Comparison of ENCODE assay signal across 21 mouse cellular contexts in the genomic region with DNA sequence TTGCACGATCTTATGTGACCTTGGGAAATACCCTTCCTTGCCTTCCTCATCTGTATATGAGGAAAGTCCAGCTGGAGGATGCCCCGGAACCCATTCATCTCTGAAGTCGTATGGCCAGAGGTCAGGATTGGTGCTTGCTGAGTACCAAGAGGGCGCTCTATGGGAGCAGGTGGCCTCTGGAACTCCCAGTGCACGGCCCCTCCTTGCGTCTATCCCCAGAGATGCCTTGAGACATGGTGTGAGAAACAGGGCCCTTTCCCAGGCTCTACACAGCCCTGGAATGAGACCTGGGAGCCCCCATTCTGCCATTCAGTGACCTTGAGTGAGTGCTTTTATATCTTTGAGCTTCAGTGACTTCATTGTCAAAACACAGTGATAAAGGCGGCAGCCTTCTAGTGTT.
DNase-seq lines count a peak whose midpoint lies in the region; ATAC-seq and TF ChIP-seq lines count a peak whose summit lies in the region.
"Had no signal": no experiment of that assay in that cellular context is flagged by ENCODE, and none has a peak within 500 bp of the region (broad histone marks: within the 10 kb centered on the region; RNA-seq: fewer than 3 reads in every experiment).

No protein-coding gene starts in this region.

- peaks cover 13% of the 10 kb centered on the region; the same call in 1 of the 2 replicates for H3K4me1 ChIP-seq in kidney, embryonic 14.5 days (ENCODE audit: control insufficient read depth, insufficient read depth, low read length)
- H3K4me1 ChIP-seq in kidney, adult 2 months (ENCODE audit: control insufficient read depth, insufficient read depth, low read length) = no peaks in the 10 kb centered on the region

- H3K4me2 ChIP-seq in kidney, embryonic 14.5 days (replicated peaks; ENCODE audit: low read depth, low read length) = peak overlapping the region; percentile 12; the same call in 1 of the 2 replicates
- H3K4me2 ChIP-seq: embryonic facial prominence, embryonic 13.5 days; heart, embryonic 12.5 days; limb, embryonic 13.5 days; liver, embryonic 13.5 days; lung, embryonic 14.5 days had no signal

- H3K27ac ChIP-seq in kidney, embryonic 14.5 days (ENCODE audit: low read depth, low read length) = peak overlapping the region; percentile 20; the same call in 1 of the 2 replicates
- no peak overlapping the region for H3K27ac ChIP-seq in kidney, adult 2 months (ENCODE audit: insufficient read depth, low read depth, low read length)
- H3K27ac ChIP-seq: embryonic facial prominence, embryonic 13.5 days; limb, embryonic 13.5 days; liver, embryonic 13.5 days; stomach, postnatal 0 days had no signal

- no peak for TF ChIP-seq CTCF in kidney, adult 2 months (conservative IDR thresholded peaks at IDR 0.05; ENCODE audit: insufficient read depth, insufficient read length, low read depth, low read length)

- no peak for TF ChIP-seq POLR2A in kidney, adult 2 months (IDR thresholded peaks at IDR 0.05; ENCODE audit: low read depth, low read length)

- no peaks in the 10 kb centered on the region for H3K36me3 ChIP-seq in kidney, embryonic 14.5 days (ENCODE audit: control insufficient read depth, insufficient read depth, low read length)
- H3K36me3 ChIP-seq in kidney, adult 2 months (ENCODE audit: control insufficient read depth, insufficient read depth, low read length) = no peaks in the 10 kb centered on the region
- H3K36me3 ChIP-seq: embryonic facial prominence, embryonic 13.5 days; heart, embryonic 12.5 days; limb, embryonic 13.5 days; liver, embryonic 13.5 days had no signal

- H3K27me3 ChIP-seq in kidney, embryonic 14.5 days (ENCODE audit: control insufficient read depth, insufficient read depth, low read length) = peaks cover 9% of the 10 kb centered on the region; the same call in 1 of the 2 replicates
- H3K27me3 ChIP-seq in kidney, adult 2 months (replicated peaks; ENCODE audit: control insufficient read depth, insufficient read depth, low read length) = 0 out of 2 replicates have a peak, but pooled peaks cover 2% of the 10 kb centered on the region

- whole genome bisulfite sequencing in kidney, embryonic 14.5 days = 59% methylated on average over 7 of the region's 7 CpGs
- 71% methylated on average over 7 of the region's 7 CpGs for WGBS in kidney, adult 2 months

- DNase-seq in embryo, embryonic 10.5 days (ENCODE audit: low spot score) = peak; percentile 58
- no peak for DNase-seq in embryo, embryonic 11 days
- no peak for DNase-seq in kidney, adult 2 months
- peak; percentile 54 to 57 for DNase-seq in cerebellum, adult 18-20 months
- peak; percentile 44 to 45 for DNase-seq in cerebellum, postnatal 25 days
- DNase-seq: adrenal gland, postnatal 25 days; gastrocnemius, postnatal 10 days; heart, adult 11 months; heart, postnatal 14 days; kidney, adult 18-20 months; liver, embryonic 13.5 days; lung, embryonic 14.5 days; lung, postnatal 36 days; right cerebral cortex, postnatal 4 days had no signal

- no peak for ATAC-seq in kidney, embryonic 14.5 days (ENCODE audit: low FRiP score, low TSS enrichment)
- no peak for ATAC-seq in megakaryocyte-erythroid progenitor cell, adult 5-6 weeks (replicated peaks; ENCODE audit: low FRiP score, low TSS enrichment, poor library complexity, severe bottlenecking)

- no peaks in the 10 kb centered on the region for H3K9me3 ChIP-seq in kidney, embryonic 14.5 days (ENCODE audit: control insufficient read depth, low read length)
- H3K9me3 ChIP-seq: embryonic facial prominence, embryonic 13.5 days; heart, embryonic 12.5 days; limb, embryonic 13.5 days; liver, embryonic 13.5 days had no signal

- no peak overlapping the region for H3K9ac ChIP-seq in kidney, embryonic 14.5 days (ENCODE audit: low read depth, low read length)
- H3K9ac ChIP-seq: embryonic facial prominence, embryonic 13.5 days; heart, embryonic 12.5 days; limb, embryonic 13.5 days; liver, embryonic 13.5 days; lung, embryonic 14.5 days had no signal

- no peak overlapping the region for H3K4me3 ChIP-seq in kidney, embryonic 14.5 days (ENCODE audit: low read length)
- H3K4me3 ChIP-seq in kidney, adult 2 months (ENCODE audit: insufficient read depth, low read depth, low read length) = no peak overlapping the region
- H3K4me3 ChIP-seq: embryonic facial prominence, embryonic 13.5 days; heart, embryonic 12.5 days; limb, embryonic 13.5 days; liver, embryonic 13.5 days; myocyte had no signal

Comparison
In these comparisons a context has a peak if more than half of its experiments do, and no peak if none do; other contexts are left out.
1. DNase-seq: peak in embryo, embryonic 10.5 days (single experiment), cerebellum, adult 18-20 months (2 of 2) and cerebellum, postnatal 25 days (2 of 2); none in embryo, embryonic 11 days (single experiment) and kidney, adult 2 months (single experiment).